Mouse (Mus musculus) layer of hippocampus, postnatal 10 days (tissue): Measurements from ENCODE around the gene Olfr215. TPM values are rescaled to one million over a fixed set of nuclear protein-coding genes. Genes with fewer than 3 reads are reported as not detected.
"Not testable (repeated sequence)": the region's sequence is repeated elsewhere in the genome, so short reads cannot be mapped to it uniquely, and the experiment has no call there.

Experiments used
- DNase-seq, 2 experiments: peaks; one replicate each; pipeline ENCODE4 v3.0.0; 2021; ENCODE audit warnings: low spot score in 2 of 2
- long read RNA-seq: library from polyadenylated mRNA; stranded (forward); transcript quantifications from one replicate; pipeline ENCODE4 v2.0.0, GENCODE M21; 2023
- total RNA-seq, 2 experiments: library from RNA; stranded (reverse); gene quantifications; 2 replicates each; pipeline ENCODE4 v1.2.3; 2021

The Olfr215 gene
- total RNA-seq = not detected
- long read RNA-seq = 0 reads

GRCm38 (mm10) chr6:116584095-116584494 lies at the start of gene Olfr215:
Gene Olfr215, minus strand, starts transcription at chr6:116584195.
- no peak for DNase-seq

- DNase-seq = peak; percentile 70 to 72
Observed at GRCm38 (mm10) chr6:116632129-116632528, 48.1 kb upstream of the Olfr215 start.

GRCm38 (mm10) chr6:116629766-116630165 lies 45.8 kb upstream of the Olfr215 start:
- DNase-seq = no peak

GRCm38 (mm10) chr6:116628539-116629171 lies 44.7 kb upstream of the Olfr215 start, which contains the start of gene Zfp422:
Gene Zfp422, minus strand, starts transcription at chr6:116628999.
- peak; percentile 74 to 83 for DNase-seq

GRCm38 (mm10) chr6:116628095-116628494 lies 44.1 kb upstream of the Olfr215 start:
- no peak for DNase-seq

GRCm38 (mm10) chr6:116626417-116626816 lies 42.4 kb upstream of the Olfr215 start:
- DNase-seq = not testable (repeated sequence)

- DNase-seq = no peak
Observed at GRCm38 (mm10) chr6:116621318-116622023, 37.5 kb upstream of the Olfr215 start.

- DNase-seq = no peak
Observed at GRCm38 (mm10) chr6:116618073-116618472, 34.1 kb upstream of the Olfr215 start.

- DNase-seq = no peak
Observed at GRCm38 (mm10) chr6:116615719-116616118, 31.7 kb upstream of the Olfr215 start.

- no peak for DNase-seq
Observed at GRCm38 (mm10) chr6:116607230-116607629, 23.2 kb upstream of the Olfr215 start.

GRCm38 (mm10) chr6:116600969-116601368 lies 17.0 kb upstream of the Olfr215 start:
- not testable (repeated sequence) for DNase-seq

- DNase-seq = peak; percentile 29 to 44
Observed at GRCm38 (mm10) chr6:116569834-116570233, 14.2 kb downstream of the Olfr215 start.

GRCm38 (mm10) chr6:116554952-116555351 lies 29.0 kb downstream of the Olfr215 start:
- no peak for DNase-seq

- no peak for DNase-seq
Observed at GRCm38 (mm10) chr6:116553935-116554334, 30.1 kb downstream of the Olfr215 start, which contains the start of gene Olfr214. Gene Olfr214, plus strand, starts transcription at chr6:116554235.

- DNase-seq = not testable (repeated sequence)
Observed at GRCm38 (mm10) chr6:116550841-116551240, 33.2 kb downstream of the Olfr215 start, which contains the start of gene Gm5580. Gene Gm5580, plus strand, starts transcription at chr6:116551141.

- no peak for DNase-seq
Observed at GRCm38 (mm10) chr6:116542500-116542899, 41.5 kb downstream of the Olfr215 start.

- no peak for DNase-seq
Observed at GRCm38 (mm10) chr6:116538156-116538555, 45.8 kb downstream of the Olfr215 start, which contains the start of gene Olfr213. Gene Olfr213, plus strand, starts transcription at chr6:116538456.

Other genes with a start within 250 kb of the Olfr215 start
- 10 to 100 TPM; 63.2 to 66.3 TPM for gene March8, start 246.2 kb downstream of the Olfr215 start, total RNA-seq
- 1 to 10 TPM; 1.2 to 3.0 TPM for gene Alox5, start 123.0 kb downstream of the Olfr215 start, total RNA-seq
- not detected for gene Olfr211, start 95.1 kb downstream of the Olfr215 start, total RNA-seq
- gene Olfr212, start 77.7 kb downstream of the Olfr215 start, total RNA-seq = under 1 TPM in 1 of 2 experiments, not detected in 1; 0.16 TPM
- gene Olfr213, start 45.7 kb downstream of the Olfr215 start, total RNA-seq = not detected
- gene Gm5580, start 33.1 kb downstream of the Olfr215 start, total RNA-seq = 1 to 10 TPM; 2.9 to 3.1 TPM
- gene Olfr214, start 30.0 kb downstream of the Olfr215 start, total RNA-seq = not detected
- gene Zfp422, start 44.8 kb upstream of the Olfr215 start, total RNA-seq = 10 to 100 TPM; 28.9 to 30.0 TPM
- 1 to 10 TPM; 1.7 to 3.9 TPM for gene Depp1, start 66.4 kb upstream of the Olfr215 start, total RNA-seq
- gene Rassf4, start 89.8 kb upstream of the Olfr215 start, total RNA-seq = 1 to 10 TPM; 4.3 to 4.8 TPM
- gene Tmem72, start 132.7 kb upstream of the Olfr215 start, total RNA-seq = 1 to 10 TPM in 1 of 2 experiments, under 1 TPM in 1; 0.18 to 4.4 TPM